Mouse (Mus musculus) forebrain, embryonic 16.5 days (tissue): Measurements from ENCODE around the gene Lamc2. TPM values are rescaled to one million over a fixed set of nuclear protein-coding genes. Genes with fewer than 3 reads are reported as not detected.

Experiments
- ATAC-seq: fragments of 200-750 bp; cut with Nextera tagmentation; 2 replicates; pipeline ENCODE4 v1.8.0; 2017; ENCODE audit warnings: mild to moderate bottlenecking, moderate library complexity
- H3K27ac ChIP-seq: fragments of 300-500 bp; sonication (generic); 2 replicates; pipeline ENCODE4 v1.5.1; 2014; ENCODE audit warnings: low read length, control low read depth
- H3K27me3 ChIP-seq: fragments of 300-500 bp; sonication (generic); replicated peaks from 2 replicates; pipeline ENCODE4 v1.6.1; 2014; ENCODE audit warnings: low read length; ENCODE audit not compliant: control insufficient read depth, insufficient read depth
- H3K36me3 ChIP-seq: fragments of 300-500 bp; sonication (generic); 2 replicates; pipeline ENCODE4 v1.6.1; 2014; ENCODE audit not compliant: control insufficient read depth, insufficient read depth
- H3K4me1 ChIP-seq: fragments of 300-500 bp; sonication (generic); replicated peaks from 2 replicates; pipeline ENCODE4 v1.6.1; 2014; ENCODE audit warnings: low read length; ENCODE audit not compliant: control insufficient read depth, insufficient read depth
- H3K4me2 ChIP-seq: fragments of 300-500 bp; sonication (generic); 2 replicates; pipeline ENCODE4 v1.6.1; 2014; ENCODE audit warnings: mild to moderate bottlenecking, low read length, control low read depth
- H3K4me3 ChIP-seq: fragments of 300-500 bp; sonication (generic); replicated peaks from 2 replicates; pipeline ENCODE4 v1.5.1; 2014; ENCODE audit warnings: mild to moderate bottlenecking, low read length, control low read depth
- H3K9ac ChIP-seq: fragments of 300-500 bp; sonication (generic); replicated peaks from 2 replicates; pipeline ENCODE4 v1.6.1; 2014; ENCODE audit warnings: low read depth, low read length, control low read depth
- H3K9me3 ChIP-seq: fragments of 300-500 bp; sonication (generic); 2 replicates; pipeline ENCODE4 v1.6.1; 2016; ENCODE audit warnings: low read length; ENCODE audit not compliant: control insufficient read depth
- WGBS: fragments of 180-500 bp; shearing (Covaris S2); extraction: QIAGEN DNeasy Blood & Tissue Kit; methylation state at CpG from one replicate; pipeline ENCODE4 v1.1.7; 2014; 5-methylcytosine and 5-hydroxymethylcytosine counted together
- polyA plus RNA-seq: library from polyadenylated mRNA; unstranded; fragments of >200 nt; fragmentation: Nextera tagmentation; extraction: Ambion mirVana; gene quantifications from 2 replicates; pipeline ENCODE4 v1.2.1, GENCODE M21; 2015

Lamc2 gene
- polyA plus RNA-seq, 1 experiment from 2014 or later: 2.0 TPM

- Histone ChIP-seq H3K4me1 (no peaks in the 10 kb centered on the region), H3K27me3 (no peaks in the 10 kb centered on the region), H3K36me3 (no peaks in the 10 kb centered on the region), H3K4me2 (no peak overlapping the region), H3K9ac (no peak overlapping the region), H3K4me3 (no peak overlapping the region), H3K9me3 (no peaks in the 10 kb centered on the region), H3K27ac (no peak overlapping the region)
- 80% methylated on average over 5 of the region's 5 CpGs for WGBS
- no peak for ATAC-seq
Measured at GRCm38 (mm10) chr1:153215676-153216075, 29.4 kb upstream of the Lamc2 start.

- H3K4me2 ChIP-seq: no peak overlapping the region
- no peaks in the 10 kb centered on the region for H3K4me1 ChIP-seq
- H3K4me3 ChIP-seq: no peak overlapping the region
- ATAC-seq: no peak
- H3K9ac ChIP-seq: no peak overlapping the region
- no peak overlapping the region for H3K27ac ChIP-seq
- H3K36me3 ChIP-seq: no peaks in the 10 kb centered on the region
- 59% methylated on average over 4 of the region's 4 CpGs for WGBS
- no peaks in the 10 kb centered on the region for H3K9me3 ChIP-seq
- no peaks in the 10 kb centered on the region for H3K27me3 ChIP-seq
Measured at GRCm38 (mm10) chr1:153210992-153211391, 24.7 kb upstream of the Lamc2 start.

- WGBS: 83% methylated on average over 2 of the region's 2 CpGs
- no peak overlapping the region for H3K4me2 ChIP-seq
- no peaks in the 10 kb centered on the region for H3K9me3 ChIP-seq
- H3K27ac ChIP-seq: no peak overlapping the region
- no peak for ATAC-seq
- H3K4me1 ChIP-seq: no peaks in the 10 kb centered on the region
- no peak overlapping the region for H3K4me3 ChIP-seq
- no peak overlapping the region for H3K9ac ChIP-seq
- no peaks in the 10 kb centered on the region for H3K36me3 ChIP-seq
- H3K27me3 ChIP-seq: no peaks in the 10 kb centered on the region
Measured at GRCm38 (mm10) chr1:153210198-153210597, 24.0 kb upstream of the Lamc2 start.

GRCm38 (mm10) chr1:153202195-153202594, 15.9 kb upstream of the Lamc2 start:
- no peaks in the 10 kb centered on the region for H3K9me3 ChIP-seq
- H3K27me3 ChIP-seq: no peaks in the 10 kb centered on the region
- 48% methylated on average over 8 of the region's 8 CpGs for WGBS
- H3K36me3 ChIP-seq: no peaks in the 10 kb centered on the region
- H3K4me1 ChIP-seq: peaks cover 8% of the 10 kb centered on the region
- no peak overlapping the region for H3K4me3 ChIP-seq
- H3K27ac ChIP-seq: no peak overlapping the region
- no peak overlapping the region for H3K4me2 ChIP-seq
- H3K9ac ChIP-seq: no peak overlapping the region
- no peak for ATAC-seq

GRCm38 (mm10) chr1:153201448-153201847, 15.2 kb upstream of the Lamc2 start:
- Histone ChIP-seq H3K4me2 (no peak overlapping the region), H3K4me3 (no peak overlapping the region), H3K9me3 (no peaks in the 10 kb centered on the region), H3K36me3 (no peaks in the 10 kb centered on the region), H3K4me1 (peaks cover 8% of the 10 kb centered on the region), H3K9ac (no peak overlapping the region), H3K27ac (no peak overlapping the region), H3K27me3 (no peaks in the 10 kb centered on the region)
- ATAC-seq: no peak
- WGBS: 25% methylated on average over 14 of the region's 14 CpGs

GRCm38 (mm10) chr1:153197316-153197850, 11.1 kb upstream of the Lamc2 start:
- Histone ChIP-seq H3K4me1 (peaks cover 10% of the 10 kb centered on the region), H3K4me3 (no peak overlapping the region), H3K9me3 (no peaks in the 10 kb centered on the region), H3K27ac (no peak overlapping the region), H3K4me2 (no peak overlapping the region), H3K27me3 (no peaks in the 10 kb centered on the region), H3K9ac (no peak overlapping the region), H3K36me3 (no peaks in the 10 kb centered on the region)
- no peak for ATAC-seq
- 93% methylated on average over 3 of the region's 3 CpGs for WGBS

- Histone ChIP-seq H3K9me3 (no peaks in the 10 kb centered on the region), H3K36me3 (no peaks in the 10 kb centered on the region), H3K9ac (no peak overlapping the region), H3K27me3 (no peaks in the 10 kb centered on the region), H3K4me3 (no peak overlapping the region), H3K27ac (no peak overlapping the region), H3K4me1 (peaks cover 16% of the 10 kb centered on the region), H3K4me2 (no peak overlapping the region)
- WGBS: 79% methylated on average over 6 of the region's 6 CpGs
- no peak for ATAC-seq
Measured at GRCm38 (mm10) chr1:153192945-153193344, 6.7 kb upstream of the Lamc2 start.

GRCm38 (mm10) chr1:153192379-153192778, 6.1 kb upstream of the Lamc2 start:
- 59% methylated on average over 4 of the region's 4 CpGs for WGBS
- peaks cover 16% of the 10 kb centered on the region for H3K4me1 ChIP-seq
- no peaks in the 10 kb centered on the region for H3K9me3 ChIP-seq
- peak overlapping the region; percentile 56 for H3K27ac ChIP-seq
- H3K27me3 ChIP-seq: no peaks in the 10 kb centered on the region
- ATAC-seq: peak; percentile 17; the same call in 1 of the 2 replicates
- H3K9ac ChIP-seq: no peak overlapping the region
- no peak overlapping the region for H3K4me3 ChIP-seq
- H3K4me2 ChIP-seq: no peak overlapping the region
- H3K36me3 ChIP-seq: no peaks in the 10 kb centered on the region

GRCm38 (mm10) chr1:153191943-153192329, 5.7 kb upstream of the Lamc2 start:
- no peaks in the 10 kb centered on the region for H3K9me3 ChIP-seq
- no peak overlapping the region for H3K4me3 ChIP-seq
- H3K27ac ChIP-seq: peak overlapping the region; percentile 56
- peaks cover 2% of the 10 kb centered on the region for H3K27me3 ChIP-seq
- no peaks in the 10 kb centered on the region for H3K36me3 ChIP-seq
- ATAC-seq: peak; percentile 85
- H3K9ac ChIP-seq: no peak overlapping the region
- peak overlapping the region; percentile 10; the same call in 1 of the 2 replicates for H3K4me2 ChIP-seq
- H3K4me1 ChIP-seq: peaks cover 16% of the 10 kb centered on the region
- 3% methylated on average over 4 of the region's 5 CpGs for WGBS
